Mouse (Mus musculus) hindbrain, embryonic 13.5 days (tissue): ENCODE measurements around the gene Cdc5l. TPM values are rescaled to one million over a fixed set of nuclear protein-coding genes. Genes with fewer than 3 reads are reported as not detected.

Experiments used
- ATAC-seq: fragments of 200-750 bp; cut with Nextera tagmentation; 2 replicates; pipeline ENCODE4 v1.8.0; 2017; ENCODE audit warnings: moderate TSS enrichment; ENCODE audit not compliant: low FRiP score
- H3K27ac ChIP-seq: fragments of 300-500 bp; sonication (generic); 2 replicates; pipeline ENCODE4 v1.5.1; 2015; ENCODE audit warnings: inconsistent platforms, mild to moderate bottlenecking, moderate library complexity
- H3K27me3 ChIP-seq: fragments of 300-500 bp; sonication (generic); 2 replicates; pipeline ENCODE4 v1.6.1; 2015; ENCODE audit warnings: mild to moderate bottlenecking, inconsistent platforms
- H3K36me3 ChIP-seq: fragments of 300-500 bp; sonication (generic); 2 replicates; pipeline ENCODE4 v1.6.1; 2015; ENCODE audit warnings: mild to moderate bottlenecking, inconsistent platforms
- H3K4me1 ChIP-seq: fragments of 300-500 bp; sonication (generic); replicated peaks from 2 replicates; pipeline ENCODE4 v1.6.1; 2015; ENCODE audit warnings: inconsistent platforms
- H3K4me2 ChIP-seq: fragments of 300-500 bp; sonication (generic); 2 replicates; pipeline ENCODE4 v1.6.1; 2015; ENCODE audit warnings: inconsistent platforms, mild to moderate bottlenecking, moderate library complexity
- H3K4me3 ChIP-seq: fragments of 300-500 bp; sonication (generic); 2 replicates; pipeline ENCODE4 v1.5.1; 2015; ENCODE audit warnings: mild to moderate bottlenecking, inconsistent platforms
- H3K9ac ChIP-seq: fragments of 300-500 bp; sonication (generic); 2 replicates; pipeline ENCODE4 v1.6.1; 2015; ENCODE audit warnings: mild to moderate bottlenecking, inconsistent platforms
- H3K9me3 ChIP-seq: fragments of 300-500 bp; sonication (generic); 2 replicates; pipeline ENCODE4 v1.6.1; 2016; ENCODE audit warnings: inconsistent platforms
- whole genome bisulfite sequencing: fragments of 180-500 bp; shearing (Covaris S2); methylation state at CpG from one replicate; pipeline ENCODE4 v1.1.7; 2015; 5-methylcytosine and 5-hydroxymethylcytosine counted together
- polyA plus RNA-seq: library from polyadenylated mRNA; unstranded; fragments of >200 nt; fragmentation: Nextera tagmentation; extraction: Ambion mirVana; gene quantifications from 2 replicates; pipeline ENCODE4 v1.2.1, GENCODE M21; 2015

The Cdc5l gene
- polyA plus RNA-seq, 1 experiment from 2014 or later: 68.7 TPM

DNA sequence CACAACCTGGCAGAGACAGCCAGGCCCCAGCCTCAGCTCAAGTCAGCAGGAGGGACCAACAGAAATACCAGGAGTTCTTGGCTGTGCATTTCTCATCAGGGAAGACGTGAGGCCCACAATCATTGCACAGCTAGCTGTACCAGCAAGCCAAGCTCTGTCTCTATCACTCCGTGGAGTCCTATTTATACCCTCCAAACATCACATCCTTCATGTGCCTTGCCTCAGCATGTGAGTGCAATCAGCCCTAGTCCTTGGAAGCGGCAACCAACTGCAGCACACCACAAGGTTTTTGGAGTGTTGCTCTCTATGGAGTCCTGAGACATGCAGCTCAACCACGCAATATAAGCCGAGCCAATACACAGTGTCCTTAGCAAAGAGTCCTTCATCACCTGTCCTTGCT lies 43.6 kb downstream of the Cdc5l start:
- H3K4me1 ChIP-seq: 0 out of 2 replicates have a peak, but pooled peaks cover 4% of the 10 kb centered on the region
- no peaks in the 10 kb centered on the region for H3K27me3 ChIP-seq
- no peak for ATAC-seq
- 98% methylated on average over 5 of the region's 5 CpGs for WGBS
- peaks cover 60% of the 10 kb centered on the region for H3K36me3 ChIP-seq
- no peak overlapping the region for H3K9ac ChIP-seq
- H3K27ac ChIP-seq: no peak overlapping the region
- no peak overlapping the region for H3K4me2 ChIP-seq
- no peaks in the 10 kb centered on the region for H3K9me3 ChIP-seq
- no peak overlapping the region for H3K4me3 ChIP-seq

GRCm38 (mm10) chr17:45386986-45387385 lies 46.6 kb downstream of the Cdc5l start:
- Histone ChIP-seq H3K9me3 (no peaks in the 10 kb centered on the region), H3K4me3 (no peak overlapping the region), H3K27ac (no peak overlapping the region), H3K9ac (no peak overlapping the region), H3K4me2 (no peak overlapping the region), H3K4me1 (no peaks in the 10 kb centered on the region), H3K27me3 (no peaks in the 10 kb centered on the region), H3K36me3 (peaks cover 58% of the 10 kb centered on the region)
- 88% methylated on average over 7 of the region's 7 CpGs for WGBS
- ATAC-seq: no peak

DNA sequence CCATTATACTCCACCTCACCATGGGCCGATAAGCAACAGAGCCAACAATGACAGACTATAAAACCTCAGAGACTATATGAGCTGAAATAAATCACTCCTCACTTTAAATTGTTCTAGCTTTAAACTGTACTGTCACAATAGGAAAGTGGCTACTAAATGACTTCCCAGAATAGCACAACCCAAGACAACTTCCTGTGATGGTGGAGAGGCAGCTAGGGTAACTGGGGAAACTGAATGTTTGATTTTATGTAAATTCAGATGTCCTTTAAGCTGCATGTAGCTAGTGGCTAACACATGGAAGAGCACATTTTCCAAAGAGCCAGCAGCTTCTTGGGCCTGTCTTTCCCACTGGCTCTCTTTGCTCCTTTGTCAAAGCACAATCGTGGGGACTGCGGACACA lies 50.2 kb downstream of the Cdc5l start:
- no peak for ATAC-seq
- no peaks in the 10 kb centered on the region for H3K9me3 ChIP-seq
- no peak overlapping the region for H3K9ac ChIP-seq
- no peak overlapping the region for H3K4me2 ChIP-seq
- H3K27me3 ChIP-seq: no peaks in the 10 kb centered on the region
- no peak overlapping the region for H3K4me3 ChIP-seq
- 93% methylated on average over 3 of the region's 3 CpGs for WGBS
- no peak overlapping the region for H3K27ac ChIP-seq
- no peaks in the 10 kb centered on the region for H3K4me1 ChIP-seq
- peaks cover 33% of the 10 kb centered on the region for H3K36me3 ChIP-seq

- Histone ChIP-seq H3K4me2 (no peak overlapping the region), H3K4me3 (no peak overlapping the region), H3K4me1 (no peaks in the 10 kb centered on the region), H3K27ac (no peak overlapping the region), H3K36me3 (peaks cover 8% of the 10 kb centered on the region; the same call in 1 of the 2 replicates), H3K27me3 (0 out of 2 replicates have a peak, but pooled peaks cover 3% of the 10 kb centered on the region), H3K9me3 (no peaks in the 10 kb centered on the region), H3K9ac (no peak overlapping the region)
- no peak for ATAC-seq
- 91% methylated on average over 9 of the region's 9 CpGs for WGBS
Measured at GRCm38 (mm10) chr17:45379271-45379784, 54.2 kb downstream of the Cdc5l start.

GRCm38 (mm10) chr17:45377323-45377722 lies 56.2 kb downstream of the Cdc5l start:
- Histone ChIP-seq H3K4me1 (no peaks in the 10 kb centered on the region), H3K36me3 (0 out of 2 replicates have a peak, but pooled peaks cover 5% of the 10 kb centered on the region), H3K9me3 (no peaks in the 10 kb centered on the region), H3K4me2 (no peak overlapping the region), H3K27ac (no peak overlapping the region), H3K9ac (no peak overlapping the region), H3K4me3 (no peak overlapping the region), H3K27me3 (0 out of 2 replicates have a peak, but pooled peaks cover 6% of the 10 kb centered on the region)
- no peak for ATAC-seq
- WGBS: 62% methylated on average over 5 of the region's 5 CpGs

DNA sequence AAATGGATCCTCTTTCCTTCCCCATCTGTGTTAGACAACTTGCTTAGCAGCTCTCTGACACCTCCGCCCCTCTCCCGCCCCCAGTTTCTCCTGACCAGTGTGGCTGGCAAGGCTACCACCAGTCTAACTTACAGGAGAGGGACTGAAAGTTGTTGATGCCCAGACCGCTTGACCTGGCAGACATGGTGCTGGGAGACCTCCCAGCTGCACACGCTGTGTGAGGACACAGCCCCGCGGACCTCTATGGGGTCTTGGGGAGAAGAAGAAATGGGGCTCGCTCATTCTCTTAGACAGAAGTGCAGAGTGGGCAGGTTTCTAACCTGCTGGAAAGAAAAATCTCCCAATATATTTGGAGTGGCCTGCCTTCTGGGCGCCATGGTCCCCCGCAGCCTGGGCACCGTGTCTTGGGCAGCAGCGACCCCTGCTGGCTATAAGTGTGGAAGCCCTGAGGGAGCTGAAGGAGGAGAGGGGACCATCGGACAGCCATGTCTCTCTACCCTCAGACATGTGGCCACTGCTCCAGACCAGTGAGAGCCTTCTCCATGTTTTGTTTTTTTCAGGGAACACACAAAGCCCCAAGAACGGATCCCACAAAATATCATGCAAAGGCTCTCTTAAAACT lies 59.4 kb downstream of the Cdc5l start:
- Histone ChIP-seq H3K27me3 (0 out of 2 replicates have a peak, but pooled peaks cover 6% of the 10 kb centered on the region), H3K9me3 (no peaks in the 10 kb centered on the region), H3K4me2 (peak overlapping the region; percentile 38; the same call in 1 of the 2 replicates), H3K4me3 (no peak overlapping the region), H3K4me1 (peaks cover 9% of the 10 kb centered on the region), H3K9ac (0 out of 2 replicates have a peak overlapping the region, but pooled peaks have one; percentile 26), H3K27ac (no peak overlapping the region), H3K36me3 (no peaks in the 10 kb centered on the region)
- WGBS: 29% methylated on average over 13 of the region's 13 CpGs
- ATAC-seq: peak; percentile 85

GRCm38 (mm10) chr17:45371042-45371441 lies 62.5 kb downstream of the Cdc5l start:
- peaks cover 9% of the 10 kb centered on the region for H3K4me1 ChIP-seq
- no peak for ATAC-seq
- 0 out of 2 replicates have a peak, but pooled peaks cover 6% of the 10 kb centered on the region for H3K27me3 ChIP-seq
- H3K27ac ChIP-seq: 0 out of 2 replicates have a peak overlapping the region, but pooled peaks have one; percentile 14
- 45% methylated on average over 9 of the region's 9 CpGs for WGBS
- no peak overlapping the region for H3K9ac ChIP-seq
- H3K4me3 ChIP-seq: no peak overlapping the region
- no peaks in the 10 kb centered on the region for H3K36me3 ChIP-seq
- H3K9me3 ChIP-seq: no peaks in the 10 kb centered on the region
- H3K4me2 ChIP-seq: no peak overlapping the region

- Histone ChIP-seq H3K4me2 (no peak overlapping the region), H3K9me3 (no peaks in the 10 kb centered on the region), H3K36me3 (no peaks in the 10 kb centered on the region), H3K9ac (no peak overlapping the region), H3K27ac (0 out of 2 replicates have a peak overlapping the region, but pooled peaks have one; percentile 14), H3K4me3 (no peak overlapping the region), H3K27me3 (0 out of 2 replicates have a peak, but pooled peaks cover 3% of the 10 kb centered on the region), H3K4me1 (peaks cover 9% of the 10 kb centered on the region)
- no peak for ATAC-seq
- WGBS: 34% methylated on average over 4 of the region's 5 CpGs
Measured at GRCm38 (mm10) chr17:45370535-45370934, 63.0 kb downstream of the Cdc5l start.

DNA sequence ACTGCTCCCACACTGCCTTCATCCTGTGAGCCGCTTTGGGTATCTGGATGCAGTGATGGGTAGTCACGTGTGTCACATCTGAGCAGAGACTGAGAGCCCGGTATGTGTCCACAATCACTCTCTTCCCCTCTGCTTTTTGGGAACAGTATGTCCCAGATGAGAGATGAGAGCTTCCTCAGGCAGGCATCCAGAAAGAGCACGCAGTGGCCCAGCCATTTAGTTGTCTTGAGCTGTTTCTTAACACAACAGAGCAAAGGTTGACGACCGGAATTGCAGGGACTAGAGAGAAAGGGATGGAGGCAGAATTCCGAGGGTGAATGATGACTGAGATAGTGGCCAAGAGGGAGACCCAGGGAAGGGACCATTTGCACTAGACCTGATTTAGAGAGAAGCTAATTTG lies 68.7 kb downstream of the Cdc5l start:
- Histone ChIP-seq H3K4me1 (no peaks in the 10 kb centered on the region), H3K4me3 (no peak overlapping the region), H3K36me3 (no peaks in the 10 kb centered on the region), H3K9ac (no peak overlapping the region), H3K9me3 (no peaks in the 10 kb centered on the region), H3K27ac (no peak overlapping the region), H3K27me3 (no peaks in the 10 kb centered on the region), H3K4me2 (no peak overlapping the region)
- 84% methylated on average over 7 of the region's 7 CpGs for WGBS
- ATAC-seq: no peak

DNA sequence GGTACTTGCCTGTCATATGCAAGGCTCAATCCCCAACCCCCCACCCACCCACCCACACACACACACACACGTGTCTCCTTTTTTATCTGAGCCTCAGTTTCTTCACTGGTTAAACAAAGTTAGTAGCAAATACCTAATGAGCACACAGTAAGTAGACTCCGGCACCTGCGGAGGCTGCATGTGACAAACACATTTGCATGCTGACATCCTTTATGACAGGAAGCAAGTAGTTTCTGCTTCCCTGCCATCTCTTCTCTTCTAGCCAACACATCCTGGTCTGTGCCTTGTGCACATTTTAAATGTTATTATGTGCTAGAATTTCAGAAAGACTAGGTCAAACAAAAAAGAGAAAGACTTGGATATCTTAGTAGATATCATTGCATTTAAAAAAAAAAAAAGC lies 72.6 kb downstream of the Cdc5l start:
- H3K27me3 ChIP-seq: no peaks in the 10 kb centered on the region
- no peak for ATAC-seq
- no peak overlapping the region for H3K27ac ChIP-seq
- no peak overlapping the region for H3K4me3 ChIP-seq
- H3K9ac ChIP-seq: no peak overlapping the region
- no peaks in the 10 kb centered on the region for H3K9me3 ChIP-seq
- H3K36me3 ChIP-seq: no peaks in the 10 kb centered on the region
- no peak overlapping the region for H3K4me2 ChIP-seq
- WGBS: 93% methylated on average over 3 of the region's 3 CpGs
- no peaks in the 10 kb centered on the region for H3K4me1 ChIP-seq

DNA sequence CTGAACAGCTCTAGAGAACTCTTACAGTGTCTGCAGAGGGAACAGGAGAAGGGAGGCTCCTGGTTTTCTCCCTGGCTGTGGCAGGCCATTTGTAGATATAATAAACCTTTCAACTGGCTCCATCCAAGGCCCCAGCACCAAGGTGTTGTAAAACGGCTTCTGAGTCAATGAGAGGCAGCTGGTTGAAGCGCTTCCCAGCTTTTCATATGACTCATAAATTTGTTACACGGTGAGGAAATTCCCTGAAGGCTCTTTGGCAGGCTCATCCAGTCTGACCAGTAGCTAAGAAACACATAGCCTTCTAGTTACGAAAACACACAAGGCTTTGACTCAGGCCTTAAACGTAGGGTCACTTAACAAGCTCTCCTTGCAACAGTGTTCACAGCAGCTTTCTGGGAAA lies 74.1 kb downstream of the Cdc5l start:
- no peak for ATAC-seq

DNA sequence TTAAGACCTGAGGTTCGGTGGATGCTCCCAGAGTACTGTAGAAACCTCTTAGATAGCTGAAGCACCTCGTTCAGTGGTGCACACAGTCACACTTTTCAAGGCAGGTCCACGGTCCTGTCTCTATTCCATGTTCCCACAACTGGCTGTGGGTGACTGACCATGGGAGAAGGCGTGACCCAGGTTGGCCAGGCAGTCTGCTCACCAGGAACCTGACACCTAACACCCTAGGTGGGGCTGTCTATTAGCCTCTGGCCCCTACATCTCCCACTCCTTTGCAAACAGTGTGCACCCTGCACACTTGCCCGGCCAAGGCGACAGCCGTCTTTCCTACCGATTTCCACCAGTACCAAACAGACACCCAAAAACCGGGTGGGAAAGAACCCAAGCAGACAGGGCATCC lies 77.1 kb downstream of the Cdc5l start:
- Histone ChIP-seq H3K9me3 (no peaks in the 10 kb centered on the region), H3K27me3 (no peaks in the 10 kb centered on the region), H3K36me3 (no peaks in the 10 kb centered on the region), H3K4me2 (no peak overlapping the region), H3K4me3 (no peak overlapping the region), H3K9ac (no peak overlapping the region), H3K4me1 (no peaks in the 10 kb centered on the region), H3K27ac (no peak overlapping the region)
- WGBS: 80% methylated on average over 9 of the region's 9 CpGs
- no peak for ATAC-seq

More for the DNA sequence above, 74.1 kb downstream of the Cdc5l start:
- Histone ChIP-seq H3K27ac (no peak overlapping the region), H3K27me3 (no peaks in the 10 kb centered on the region), H3K4me3 (no peak overlapping the region), H3K4me2 (no peak overlapping the region), H3K36me3 (no peaks in the 10 kb centered on the region), H3K9ac (no peak overlapping the region), H3K9me3 (no peaks in the 10 kb centered on the region), H3K4me1 (no peaks in the 10 kb centered on the region)
- WGBS: 70% methylated on average over 5 of the region's 5 CpGs

- 97% methylated on average over 4 of the region's 4 CpGs for WGBS
- Histone ChIP-seq H3K9ac (no peak overlapping the region), H3K27ac (no peak overlapping the region), H3K4me3 (no peak overlapping the region), H3K4me1 (no peaks in the 10 kb centered on the region), H3K4me2 (no peak overlapping the region), H3K9me3 (peaks cover 5% of the 10 kb centered on the region; the same call in 1 of the 2 replicates), H3K27me3 (no peaks in the 10 kb centered on the region), H3K36me3 (no peaks in the 10 kb centered on the region)
- no peak for ATAC-seq
Measured at GRCm38 (mm10) chr17:45347951-45348350, 85.6 kb downstream of the Cdc5l start.
